ENCODE assay signal across 11 mouse cellular contexts in the genomic region with DNA sequence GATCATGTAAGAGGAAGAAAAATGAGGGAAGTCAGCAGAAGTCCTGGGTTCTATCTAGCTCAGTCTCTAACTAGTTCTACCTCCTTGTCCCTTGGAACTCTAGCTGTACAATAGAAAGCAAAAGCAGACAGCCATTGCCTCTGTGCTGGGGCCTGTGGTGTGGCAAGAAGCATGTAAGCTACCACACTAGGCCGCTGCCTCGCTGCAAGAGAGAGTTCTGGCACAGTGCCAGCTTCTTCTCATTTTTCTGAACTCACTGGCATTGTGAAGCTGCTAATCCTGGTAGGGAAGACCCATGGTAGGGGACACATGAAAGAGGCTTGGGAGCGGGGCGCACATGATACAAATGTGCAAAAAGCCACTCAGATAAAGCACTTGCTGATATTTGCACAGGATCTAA.
DNase-seq lines count a peak whose midpoint lies in the region; ATAC-seq and TF ChIP-seq lines count a peak whose summit lies in the region.
"Had no signal": no experiment of that assay in that cellular context is flagged by ENCODE, and none has a peak within 500 bp of the region (broad histone marks: within the 10 kb centered on the region; RNA-seq: fewer than 3 reads in every experiment).

No protein-coding gene starts in this region.

- no peaks in the 10 kb centered on the region for H3K36me3 ChIP-seq in kidney, embryonic 14.5 days (ENCODE audit: control insufficient read depth, insufficient read depth, low read length)
- no peaks in the 10 kb centered on the region; the same call in 1 of the 2 replicates for H3K36me3 ChIP-seq in limb, embryonic 14.5 days (ENCODE audit: control insufficient read depth, insufficient read depth, low read length)
- H3K36me3 ChIP-seq: embryonic facial prominence, embryonic 15.5 days; liver, embryonic 15.5 days had no signal

- H3K4me2 ChIP-seq in kidney, embryonic 14.5 days (replicated peaks; ENCODE audit: low read depth, low read length), result no peak overlapping the region
- H3K4me2 ChIP-seq in limb, embryonic 14.5 days (replicated peaks; ENCODE audit: low read depth, low read length, severe bottlenecking), result no peak overlapping the region
- H3K4me2 ChIP-seq: embryonic facial prominence, embryonic 15.5 days; liver, embryonic 15.5 days had no signal

- no peaks in the 10 kb centered on the region for H3K27me3 ChIP-seq in kidney, embryonic 14.5 days (ENCODE audit: control insufficient read depth, insufficient read depth, low read length)
- H3K27me3 ChIP-seq in limb, embryonic 14.5 days (ENCODE audit: control insufficient read depth, insufficient read depth, low read length), result no peaks in the 10 kb centered on the region; the same call in 1 of the 2 replicates

- 69% methylated on average over 4 of the region's 4 CpGs for WGBS in kidney, embryonic 14.5 days
- 53% methylated on average over 4 of the region's 4 CpGs for WGBS in limb, embryonic 14.5 days

- ATAC-seq in kidney, embryonic 14.5 days (ENCODE audit: low FRiP score, low TSS enrichment), result no peak
- ATAC-seq in limb, embryonic 14.5 days (ENCODE audit: low FRiP score, low read depth), result no peak
- ATAC-seq: Patski had no signal

- TF ChIP-seq POLR2A in limb, embryonic 14.5 days (IDR thresholded peaks at IDR 0.05; ENCODE audit: borderline replicate concordance, extremely low read depth, insufficient read depth, insufficient read length), result no peak

- no peaks in the 10 kb centered on the region for H3K4me1 ChIP-seq in kidney, embryonic 14.5 days (ENCODE audit: control insufficient read depth, insufficient read depth, low read length)
- H3K4me1 ChIP-seq in limb, embryonic 14.5 days (ENCODE audit: control insufficient read depth, insufficient read depth, low read length), result no peaks in the 10 kb centered on the region
- H3K4me1 ChIP-seq: embryonic facial prominence, embryonic 15.5 days; liver, embryonic 15.5 days had no signal

- no peak overlapping the region for H3K9ac ChIP-seq in kidney, embryonic 14.5 days (ENCODE audit: low read depth, low read length)
- no peak overlapping the region for H3K9ac ChIP-seq in limb, embryonic 14.5 days (ENCODE audit: low read depth, low read length, severe bottlenecking)
- H3K9ac ChIP-seq: embryonic facial prominence, embryonic 15.5 days; liver, embryonic 15.5 days had no signal

- peak; percentile 13 for DNase-seq in kidney, adult 18-20 months
- DNase-seq in 416B (ENCODE audit: low read depth), result peak; percentile 4
- DNase-seq in adrenal gland, adult 18-20 months (ENCODE audit: low spot score in 2 of 2), result peak; percentile 34 to 38
- DNase-seq in limb, embryonic 14.5 days (ENCODE audit: low spot score), result peak; percentile 70
- no peak for DNase-seq in thymus, postnatal 36 days
- DNase-seq in cerebellum, adult 9-10 months, result no peak
- DNase-seq in T-cell, adult 2 months (ENCODE audit: low spot score), result no peak

- H3K27ac ChIP-seq in kidney, embryonic 14.5 days (ENCODE audit: low read depth, low read length), result no peak overlapping the region
- no peak overlapping the region for H3K27ac ChIP-seq in limb, embryonic 14.5 days (replicated peaks; ENCODE audit: low read depth, low read length)
- H3K27ac ChIP-seq: embryonic facial prominence, embryonic 15.5 days; liver, embryonic 15.5 days had no signal

- H3K9me3 ChIP-seq in kidney, embryonic 14.5 days (ENCODE audit: control insufficient read depth, low read length), result no peaks in the 10 kb centered on the region
- no peaks in the 10 kb centered on the region for H3K9me3 ChIP-seq in limb, embryonic 14.5 days (ENCODE audit: control insufficient read depth, low read length)
- H3K9me3 ChIP-seq: embryonic facial prominence, embryonic 15.5 days; liver, embryonic 15.5 days had no signal

- no peak overlapping the region for H3K4me3 ChIP-seq in kidney, embryonic 14.5 days (ENCODE audit: low read length)
- H3K4me3 ChIP-seq in limb, embryonic 14.5 days (replicated peaks; ENCODE audit: low read length), result no peak overlapping the region
- H3K4me3 ChIP-seq: embryonic facial prominence, embryonic 15.5 days; liver, embryonic 15.5 days had no signal

Comparison
In these comparisons a context has a peak if more than half of its experiments do, and no peak if none do; other contexts are left out.
1. DNase-seq: peak in kidney, adult 18-20 months (single experiment), 416B (single experiment), adrenal gland, adult 18-20 months (2 of 2) and limb, embryonic 14.5 days (single experiment); none in thymus, postnatal 36 days (0 of 2), cerebellum, adult 9-10 months (single experiment) and T-cell, adult 2 months (single experiment).